Mouse (Mus musculus): Measurements from ENCODE around the gene Gart.

DNA sequence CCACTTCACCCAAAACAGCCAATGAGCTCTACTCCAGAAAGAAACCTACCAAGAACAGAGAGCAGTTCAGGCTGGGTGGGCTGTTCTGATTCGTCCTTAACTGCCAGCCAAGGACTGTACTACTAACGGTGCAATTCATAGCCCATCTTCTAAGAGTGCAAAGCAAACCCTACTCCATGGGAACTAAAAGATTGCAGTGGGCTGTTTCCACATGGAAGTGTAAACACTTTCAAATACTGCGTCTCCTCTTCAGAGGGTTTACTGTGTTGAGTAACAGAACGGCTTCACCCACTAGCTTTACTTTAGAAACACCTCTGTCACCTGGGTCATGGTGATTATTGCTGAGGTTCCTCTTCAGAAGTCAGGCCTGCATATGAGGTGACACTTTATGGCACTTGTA lies 45.7 kb downstream of the Gart start:
- TF ChIP-seq POLR2A (IDR thresholded peaks at IDR 0.05; ENCODE audit: control insufficient read depth, low read depth, low read length) (no peak), CTCF (IDR thresholded peaks at IDR 0.05; ENCODE audit: control insufficient read depth, insufficient read depth, insufficient replicate concordance, low read depth, low read length) (no peak)

Measured in testis, adult 2 months (tissue).